Mouse (Mus musculus): ENCODE measurements around the gene Cfc1. TPM values are rescaled to one million over a fixed set of nuclear protein-coding genes. Genes with fewer than 3 reads are reported as not detected.

Gene Cfc1
- polyA plus RNA-seq (2015; fragmentation: Illumina TruSeq; extraction: RNeasy Lipid Tissue Mini Kit (QIAGEN cat#74804); ENCODE audit: low read depth, low replicate concordance): not detected

GRCm38 (mm10) chr1:34535043-34535698 is at the start of gene Cfc1:
Gene Cfc1, plus strand, starts transcription at chr1:34535648.

GRCm38 (mm10) chr1:34560843-34561242 is 25.4 kb downstream of the Cfc1 start, which contains the start of gene Prss40:
Gene Prss40, minus strand, starts transcription at chr1:34560943.

GRCm38 (mm10) chr1:34578851-34579781 is 43.7 kb downstream of the Cfc1 start, which contains the start of gene Amer3:
Gene Amer3, plus strand, starts transcription at chr1:34579657.

Other genes with a start within 250 kb of the Cfc1 start
- gene Ccdc115, start 96.0 kb upstream of the Cfc1 start, polyA plus RNA-seq (2015; fragmentation: Illumina TruSeq; extraction: RNeasy Lipid Tissue Mini Kit (QIAGEN cat#74804); ENCODE audit: low read depth, low replicate concordance): 25.3 TPM
- 28.8 TPM for gene Imp4, start 95.8 kb upstream of the Cfc1 start, polyA plus RNA-seq (2015; fragmentation: Illumina TruSeq; extraction: RNeasy Lipid Tissue Mini Kit (QIAGEN cat#74804); ENCODE audit: low read depth, low replicate concordance)
- gene Ptpn18, start 75.9 kb upstream of the Cfc1 start, polyA plus RNA-seq (2015; fragmentation: Illumina TruSeq; extraction: RNeasy Lipid Tissue Mini Kit (QIAGEN cat#74804); ENCODE audit: low read depth, low replicate concordance): 5.8 TPM
- not detected for gene Prss39, start 37.2 kb upstream of the Cfc1 start, polyA plus RNA-seq (2015; fragmentation: Illumina TruSeq; extraction: RNeasy Lipid Tissue Mini Kit (QIAGEN cat#74804); ENCODE audit: low read depth, low replicate concordance)
- gene Prss40, start 25.3 kb downstream of the Cfc1 start, polyA plus RNA-seq (2015; fragmentation: Illumina TruSeq; extraction: RNeasy Lipid Tissue Mini Kit (QIAGEN cat#74804); ENCODE audit: low read depth, low replicate concordance): not detected
- 17.1 TPM for gene Amer3, start 44.0 kb downstream of the Cfc1 start, polyA plus RNA-seq (2015; fragmentation: Illumina TruSeq; extraction: RNeasy Lipid Tissue Mini Kit (QIAGEN cat#74804); ENCODE audit: low read depth, low replicate concordance)

Measured in brain, adult 10 weeks (tissue).